Mouse (Mus musculus) layer of hippocampus, postnatal 10 days (tissue): ENCODE results near the gene Mc3r. TPM values are rescaled to one million over a fixed set of nuclear protein-coding genes. Genes with fewer than 3 reads are reported as not detected.

Experiments used
- DNase-seq, 2 experiments: peaks; one replicate each; pipeline ENCODE4 v3.0.0; 2021; ENCODE audit warnings: low spot score in 2 of 2
- total RNA-seq, 2 experiments: library from RNA; stranded (reverse); gene quantifications; 2 replicates each; pipeline ENCODE4 v1.2.3; 2021

The Mc3r gene
- total RNA-seq, 2 experiments from 2014 or later = 0.29 to 0.39 TPM

- DNase-seq = peak; percentile 14 to 36
Observed at GRCm38 (mm10) chr2:172249336-172249735, 1.0 kb downstream of the Mc3r start.

GRCm38 (mm10) chr2:172256418-172256817, 8.1 kb downstream of the Mc3r start:
- no peak for DNase-seq

- no peak for DNase-seq
Observed at GRCm38 (mm10) chr2:172256956-172257355, 8.7 kb downstream of the Mc3r start.

GRCm38 (mm10) chr2:172257471-172258065, 9.3 kb downstream of the Mc3r start:
- DNase-seq = no peak

GRCm38 (mm10) chr2:172260064-172260463, 11.8 kb downstream of the Mc3r start:
- no peak for DNase-seq

- DNase-seq = no peak
Observed at GRCm38 (mm10) chr2:172261441-172261840, 13.1 kb downstream of the Mc3r start.

GRCm38 (mm10) chr2:172263216-172263615, 14.9 kb downstream of the Mc3r start:
- no peak for DNase-seq

GRCm38 (mm10) chr2:172269907-172270306, 21.6 kb downstream of the Mc3r start:
- no peak for DNase-seq

GRCm38 (mm10) chr2:172270485-172270944, 22.2 kb downstream of the Mc3r start:
- no peak for DNase-seq

- DNase-seq = no peak
Observed at GRCm38 (mm10) chr2:172270974-172271697, 22.8 kb downstream of the Mc3r start.

GRCm38 (mm10) chr2:172274662-172275061, 26.4 kb downstream of the Mc3r start:
- DNase-seq = no peak

- DNase-seq = no peak
Observed at GRCm38 (mm10) chr2:172276155-172276554, 27.9 kb downstream of the Mc3r start.

GRCm38 (mm10) chr2:172278979-172279378, 30.7 kb downstream of the Mc3r start:
- no peak for DNase-seq

GRCm38 (mm10) chr2:172282071-172282710, 33.9 kb downstream of the Mc3r start:
- peak; percentile 77 to 79 for DNase-seq

- DNase-seq = no peak
Observed at GRCm38 (mm10) chr2:172287715-172288114, 39.4 kb downstream of the Mc3r start.

GRCm38 (mm10) chr2:172288965-172289364, 40.7 kb downstream of the Mc3r start:
- no peak for DNase-seq

GRCm38 (mm10) chr2:172289632-172290031, 41.3 kb downstream of the Mc3r start:
- no peak for DNase-seq

GRCm38 (mm10) chr2:172290474-172290873, 42.2 kb downstream of the Mc3r start:
- no peak for DNase-seq

GRCm38 (mm10) chr2:172291025-172291424, 42.7 kb downstream of the Mc3r start:
- DNase-seq = no peak

GRCm38 (mm10) chr2:172291755-172292524, 43.6 kb downstream of the Mc3r start:
- DNase-seq = no peak
